Mouse (Mus musculus) forebrain, embryonic 12.5 days (tissue): ENCODE measurements around the gene Igsf11. TPM values are rescaled to one million over a fixed set of nuclear protein-coding genes. Genes with fewer than 3 reads are reported as not detected.

Experiments used
- ATAC-seq: fragments of 200-750 bp; cut with Nextera tagmentation; 2 replicates; pipeline ENCODE4 v1.8.0; 2017; ENCODE audit warnings: moderate TSS enrichment; ENCODE audit not compliant: low FRiP score
- H3K27ac ChIP-seq: fragments of 300-500 bp; sonication (generic); 2 replicates; pipeline ENCODE4 v1.5.1; 2016; ENCODE audit warnings: mild to moderate bottlenecking
- H3K27me3 ChIP-seq: fragments of 300-500 bp; sonication (generic); 2 replicates; pipeline ENCODE4 v1.6.1; 2016; ENCODE audit warnings: mild to moderate bottlenecking
- H3K36me3 ChIP-seq: fragments of 300-500 bp; sonication (generic); replicated peaks from 2 replicates; pipeline ENCODE4 v1.6.1; 2016; ENCODE audit warnings: mild to moderate bottlenecking
- H3K4me1 ChIP-seq: fragments of 300-500 bp; sonication (generic); 2 replicates; pipeline ENCODE4 v1.6.1; 2016
- H3K4me2 ChIP-seq: fragments of 300-500 bp; sonication (generic); 2 replicates; pipeline ENCODE4 v1.6.1; 2016; ENCODE audit warnings: mild to moderate bottlenecking, moderate library complexity
- H3K4me3 ChIP-seq: fragments of 300-500 bp; sonication (generic); replicated peaks from 2 replicates; pipeline ENCODE4 v1.5.1; 2016; ENCODE audit warnings: mild to moderate bottlenecking
- H3K9ac ChIP-seq: fragments of 300-500 bp; sonication (generic); 2 replicates; pipeline ENCODE4 v1.6.1; 2016; ENCODE audit warnings: mild to moderate bottlenecking
- H3K9me3 ChIP-seq: fragments of 300-500 bp; sonication (generic); 2 replicates; pipeline ENCODE4 v1.6.1; 2016
- WGBS: fragments of 180-500 bp; shearing (Covaris S2); methylation state at CpG from one replicate; pipeline ENCODE4 v1.1.7; 2016; 5-methylcytosine and 5-hydroxymethylcytosine counted together
- polyA plus RNA-seq: library from polyadenylated mRNA; unstranded; fragments of >200 nt; fragmentation: Nextera tagmentation; extraction: Ambion mirVana; gene quantifications from 2 replicates; pipeline ENCODE4 v1.2.1, GENCODE M21; 2016

Gene Igsf11
- polyA plus RNA-seq, 1 experiment from 2014 or later, result 4.3 TPM

GRCm38 (mm10) chr16:38998496-38999258, 106.2 kb downstream of the Igsf11 start:
- no peaks in the 10 kb centered on the region for H3K36me3 ChIP-seq
- no peak overlapping the region for H3K4me3 ChIP-seq
- peak; percentile 75 for ATAC-seq
- peak overlapping the region; percentile 19; the same call in 1 of the 2 replicates for H3K27ac ChIP-seq
- 52% methylated on average over 6 of the region's 6 CpGs for WGBS
- H3K4me1 ChIP-seq, result peaks cover 14% of the 10 kb centered on the region; the same call in 1 of the 2 replicates
- no peak overlapping the region for H3K9ac ChIP-seq
- H3K4me2 ChIP-seq, result no peak overlapping the region
- H3K9me3 ChIP-seq, result no peaks in the 10 kb centered on the region
- H3K27me3 ChIP-seq, result no peaks in the 10 kb centered on the region

- peak; percentile 73 for ATAC-seq
- Histone ChIP-seq H3K27ac (no peak overlapping the region), H3K9me3 (no peaks in the 10 kb centered on the region), H3K4me2 (no peak overlapping the region), H3K36me3 (no peaks in the 10 kb centered on the region), H3K9ac (no peak overlapping the region), H3K27me3 (no peaks in the 10 kb centered on the region), H3K4me1 (peaks cover 14% of the 10 kb centered on the region; the same call in 1 of the 2 replicates), H3K4me3 (no peak overlapping the region)
Observed at GRCm38 (mm10) chr16:38999298-38999697, 106.8 kb downstream of the Igsf11 start.

- Histone ChIP-seq H3K9me3 (no peaks in the 10 kb centered on the region), H3K4me1 (no peaks in the 10 kb centered on the region), H3K36me3 (no peaks in the 10 kb centered on the region), H3K27ac (no peak overlapping the region), H3K4me2 (no peak overlapping the region), H3K4me3 (no peak overlapping the region), H3K27me3 (no peaks in the 10 kb centered on the region), H3K9ac (no peak overlapping the region)
- WGBS, result 96% methylated on average over 7 of the region's 7 CpGs
- ATAC-seq, result no peak
Observed at GRCm38 (mm10) chr16:39006978-39007377, 114.5 kb downstream of the Igsf11 start.

DNA sequence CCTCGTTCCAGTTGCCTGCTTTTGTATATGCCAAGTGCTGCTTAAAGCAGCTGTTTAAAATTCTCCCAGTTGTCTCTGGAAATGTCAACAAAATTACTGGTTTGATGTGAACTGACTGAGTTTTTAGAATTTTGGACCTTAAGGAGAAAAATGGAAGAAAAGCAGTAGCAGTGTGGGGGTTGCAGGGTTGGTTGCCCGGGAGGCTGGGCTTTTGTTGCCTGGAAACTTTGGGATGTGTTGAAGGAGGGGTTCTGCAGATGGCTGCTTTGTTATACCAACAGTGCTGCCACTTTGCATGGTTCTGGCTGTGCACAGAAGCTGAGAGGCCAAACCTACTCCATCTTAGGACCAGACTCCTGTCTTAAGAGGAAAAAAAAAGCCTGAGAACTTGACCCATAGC, 127.0 kb downstream of the Igsf11 start:
- ATAC-seq, result no peak; the same call in 1 of the 2 replicates
- H3K9ac ChIP-seq, result no peak overlapping the region
- WGBS, result 44% methylated on average over 2 of the region's 2 CpGs
- H3K4me2 ChIP-seq, result no peak overlapping the region
- H3K36me3 ChIP-seq, result no peaks in the 10 kb centered on the region
- peaks cover 11% of the 10 kb centered on the region for H3K4me1 ChIP-seq
- 0 out of 2 replicates have a peak overlapping the region, but pooled peaks have one; percentile 32 for H3K27ac ChIP-seq
- no peak overlapping the region for H3K4me3 ChIP-seq
- H3K9me3 ChIP-seq, result peaks cover 7% of the 10 kb centered on the region; the same call in 1 of the 2 replicates
- no peaks in the 10 kb centered on the region for H3K27me3 ChIP-seq

GRCm38 (mm10) chr16:39025989-39026736, 133.7 kb downstream of the Igsf11 start:
- peaks cover 7% of the 10 kb centered on the region; the same call in 1 of the 2 replicates for H3K4me1 ChIP-seq
- no peak overlapping the region for H3K4me2 ChIP-seq
- ATAC-seq, result peak; percentile 83; the same call in 1 of the 2 replicates
- H3K9ac ChIP-seq, result no peak overlapping the region
- no peaks in the 10 kb centered on the region for H3K9me3 ChIP-seq
- no peaks in the 10 kb centered on the region for H3K27me3 ChIP-seq
- 29% methylated on average over 8 of the region's 8 CpGs for WGBS
- no peak overlapping the region for H3K4me3 ChIP-seq
- peak overlapping the region; percentile 60; the same call in 1 of the 2 replicates for H3K27ac ChIP-seq
- H3K36me3 ChIP-seq, result no peaks in the 10 kb centered on the region

- Histone ChIP-seq H3K27me3 (no peaks in the 10 kb centered on the region), H3K9me3 (no peaks in the 10 kb centered on the region), H3K9ac (no peak overlapping the region), H3K36me3 (no peaks in the 10 kb centered on the region), H3K27ac (no peak overlapping the region), H3K4me3 (no peak overlapping the region), H3K4me2 (no peak overlapping the region), H3K4me1 (peaks cover under 1% of the 10 kb centered on the region; the same call in 1 of the 2 replicates)
- ATAC-seq, result no peak
- WGBS, result 87% methylated on average over 2 of the region's 2 CpGs
Observed at GRCm38 (mm10) chr16:39031350-39031749, 138.9 kb downstream of the Igsf11 start.

DNA sequence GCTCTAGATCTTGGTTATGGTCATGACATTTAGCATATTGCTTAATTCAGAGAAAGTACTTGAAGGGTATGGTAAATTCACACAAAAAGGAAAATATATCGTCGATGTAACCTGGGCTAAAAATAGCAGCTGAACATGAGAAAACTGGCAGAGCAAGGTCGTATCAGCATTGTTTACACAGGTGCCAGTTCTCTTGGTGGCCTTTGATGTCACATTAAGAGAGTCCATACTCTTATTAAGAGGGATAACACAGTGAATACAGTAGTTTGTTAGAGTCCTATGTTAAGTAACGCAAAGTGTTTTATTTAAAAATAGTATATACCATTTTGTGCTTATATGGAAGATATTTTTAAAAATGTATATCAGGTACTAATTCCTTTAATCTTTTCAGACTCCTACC, 144.8 kb downstream of the Igsf11 start:
- ATAC-seq, result no peak

DNA sequence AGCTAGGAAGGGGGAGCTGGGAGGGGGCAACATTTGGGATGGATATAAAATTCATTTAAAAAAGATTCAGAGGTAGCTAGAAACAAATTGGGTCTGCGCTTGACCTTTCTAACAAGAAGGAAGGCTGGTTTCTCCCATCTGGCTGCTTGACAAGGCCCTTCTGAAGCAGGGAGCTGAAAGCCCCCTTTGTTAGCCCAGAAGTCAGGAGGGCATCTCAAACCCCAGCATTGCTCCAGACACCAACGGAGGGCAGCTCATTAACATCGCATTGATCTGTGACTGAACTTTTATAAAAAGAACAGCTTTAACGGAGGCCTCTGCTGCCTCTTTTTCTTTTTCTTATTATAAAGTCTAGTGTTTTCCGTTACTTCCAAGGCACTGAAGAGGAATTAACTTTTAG, 151.9 kb downstream of the Igsf11 start:
- Histone ChIP-seq H3K9me3 (no peaks in the 10 kb centered on the region), H3K4me2 (no peak overlapping the region), H3K4me1 (peaks cover 6% of the 10 kb centered on the region), H3K27me3 (peaks cover 20% of the 10 kb centered on the region), H3K4me3 (no peak overlapping the region), H3K27ac (no peak overlapping the region), H3K9ac (no peak overlapping the region), H3K36me3 (no peaks in the 10 kb centered on the region)
- no peak for ATAC-seq
- WGBS, result 15% methylated on average over 5 of the region's 5 CpGs

More for the DNA sequence above, 144.8 kb downstream of the Igsf11 start:
- H3K4me2 ChIP-seq, result no peak overlapping the region
- H3K36me3 ChIP-seq, result no peaks in the 10 kb centered on the region
- H3K4me1 ChIP-seq, result no peaks in the 10 kb centered on the region
- no peak overlapping the region for H3K4me3 ChIP-seq
- no peaks in the 10 kb centered on the region for H3K9me3 ChIP-seq
- no peaks in the 10 kb centered on the region for H3K27me3 ChIP-seq
- WGBS, result 83% methylated on average over 4 of the region's 4 CpGs
- no peak overlapping the region for H3K27ac ChIP-seq
- no peak overlapping the region for H3K9ac ChIP-seq

- Histone ChIP-seq H3K36me3 (no peaks in the 10 kb centered on the region), H3K9ac (no peak overlapping the region), H3K9me3 (no peaks in the 10 kb centered on the region), H3K27me3 (peaks cover 30% of the 10 kb centered on the region), H3K4me2 (no peak overlapping the region), H3K4me3 (no peak overlapping the region), H3K27ac (no peak overlapping the region), H3K4me1 (peaks cover 6% of the 10 kb centered on the region)
- ATAC-seq, result peak; percentile 83
- WGBS, result 6% methylated on average over 4 of the region's 4 CpGs
Observed at GRCm38 (mm10) chr16:39048889-39049288, 156.4 kb downstream of the Igsf11 start.

GRCm38 (mm10) chr16:39052971-39053370, 160.5 kb downstream of the Igsf11 start:
- H3K27me3 ChIP-seq, result peaks cover 26% of the 10 kb centered on the region
- under 1% methylated on average over 2 of the region's 2 CpGs for WGBS
- no peak overlapping the region for H3K27ac ChIP-seq
- H3K4me3 ChIP-seq, result no peak overlapping the region
- H3K9ac ChIP-seq, result no peak overlapping the region
- no peak; the same call in 1 of the 2 replicates for ATAC-seq
- H3K36me3 ChIP-seq, result no peaks in the 10 kb centered on the region
- no peaks in the 10 kb centered on the region for H3K9me3 ChIP-seq
- no peaks in the 10 kb centered on the region for H3K4me1 ChIP-seq
- no peak overlapping the region for H3K4me2 ChIP-seq

DNA sequence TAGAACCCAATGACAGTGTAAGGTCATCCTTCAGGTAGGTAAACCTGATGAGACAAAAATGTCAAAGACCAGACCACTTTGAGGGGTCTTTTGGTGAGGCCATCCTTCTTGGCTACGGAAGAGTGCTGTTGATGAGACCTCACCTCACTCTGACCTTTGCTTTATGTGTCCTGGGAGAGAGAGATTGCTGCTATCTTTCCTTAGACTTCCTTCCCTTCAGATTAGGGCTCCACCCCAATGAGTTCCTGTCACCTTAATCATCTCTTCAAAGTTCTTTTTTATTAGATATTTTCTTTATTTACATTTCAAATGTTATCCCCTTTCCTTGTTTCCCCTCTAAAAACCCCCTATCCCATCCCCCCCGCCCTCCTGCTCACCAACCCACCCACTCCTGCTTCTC, 161.3 kb downstream of the Igsf11 start:
- no peaks in the 10 kb centered on the region for H3K4me1 ChIP-seq
- WGBS, result 86% methylated on average over 2 of the region's 2 CpGs
- H3K27ac ChIP-seq, result no peak overlapping the region
- ATAC-seq, result no peak
- H3K4me3 ChIP-seq, result no peak overlapping the region
- peaks cover 20% of the 10 kb centered on the region for H3K27me3 ChIP-seq
- H3K9ac ChIP-seq, result no peak overlapping the region
- no peak overlapping the region for H3K4me2 ChIP-seq
- H3K36me3 ChIP-seq, result no peaks in the 10 kb centered on the region
- H3K9me3 ChIP-seq, result no peaks in the 10 kb centered on the region

DNA sequence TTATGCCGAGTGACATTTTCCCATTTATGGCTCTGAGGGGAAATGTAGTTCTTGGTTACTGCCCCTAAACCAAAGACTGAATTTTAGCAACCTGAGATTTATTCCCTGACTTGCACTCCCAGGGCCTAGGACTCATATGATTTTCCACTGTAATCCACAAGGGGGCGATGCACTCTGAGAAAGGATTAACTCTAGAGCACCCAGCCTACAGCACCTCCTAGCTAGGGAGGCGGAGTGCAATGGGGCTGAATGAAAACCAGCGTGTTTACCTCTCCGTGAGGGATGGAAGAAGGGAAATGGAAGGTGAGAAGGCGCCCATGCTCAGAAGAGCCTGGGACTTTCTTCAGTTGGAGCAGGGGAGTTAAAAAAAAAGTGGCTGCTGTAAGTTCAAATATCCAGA, 163.6 kb downstream of the Igsf11 start:
- no peak overlapping the region for H3K4me3 ChIP-seq
- H3K27ac ChIP-seq, result no peak overlapping the region
- no peaks in the 10 kb centered on the region for H3K4me1 ChIP-seq
- no peaks in the 10 kb centered on the region for H3K9me3 ChIP-seq
- no peak overlapping the region for H3K4me2 ChIP-seq
- ATAC-seq, result no peak
- WGBS, result 20% methylated on average over 6 of the region's 6 CpGs
- no peaks in the 10 kb centered on the region for H3K36me3 ChIP-seq
- no peak overlapping the region for H3K9ac ChIP-seq
- H3K27me3 ChIP-seq, result peaks cover 13% of the 10 kb centered on the region
